Mouse (Mus musculus): ENCODE data around the gene Agtr1a.

DNA sequence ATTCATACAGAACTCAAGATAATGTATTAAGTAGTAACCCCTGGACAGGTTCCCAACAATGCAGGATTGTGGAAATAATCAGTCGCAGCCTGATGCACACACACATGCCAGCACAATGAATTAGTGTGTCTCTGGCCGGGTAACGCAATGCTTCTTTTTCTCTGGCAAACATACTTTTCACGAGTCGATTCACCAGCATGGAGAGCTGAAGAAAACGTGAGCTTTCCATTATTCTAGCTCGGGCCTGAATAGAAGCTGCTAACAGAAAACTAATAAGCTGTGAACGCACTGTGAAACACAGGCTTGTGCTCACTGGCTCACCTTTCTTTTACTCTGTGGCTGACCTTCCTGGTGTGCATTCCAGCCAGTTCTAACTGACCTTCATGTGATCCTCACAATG lies 64.4 kb downstream of the Agtr1a start:
- TF ChIP-seq CTCF (IDR thresholded peaks at IDR 0.05; ENCODE audit: low read depth, low read length) (no peak), POLR2A (IDR thresholded peaks at IDR 0.05; ENCODE audit: insufficient read depth, low read length) (no peak)

Data from ES-Bruce4 (cell line).